Mouse (Mus musculus): ENCODE measurements at regions not wholly inside any gene's neighbourhood (a gene's known extent, or its start where the extent isn't known, plus 50 kb on each side); places are given as distances from the start of the nearest gene placed in this dataset.

DNA sequence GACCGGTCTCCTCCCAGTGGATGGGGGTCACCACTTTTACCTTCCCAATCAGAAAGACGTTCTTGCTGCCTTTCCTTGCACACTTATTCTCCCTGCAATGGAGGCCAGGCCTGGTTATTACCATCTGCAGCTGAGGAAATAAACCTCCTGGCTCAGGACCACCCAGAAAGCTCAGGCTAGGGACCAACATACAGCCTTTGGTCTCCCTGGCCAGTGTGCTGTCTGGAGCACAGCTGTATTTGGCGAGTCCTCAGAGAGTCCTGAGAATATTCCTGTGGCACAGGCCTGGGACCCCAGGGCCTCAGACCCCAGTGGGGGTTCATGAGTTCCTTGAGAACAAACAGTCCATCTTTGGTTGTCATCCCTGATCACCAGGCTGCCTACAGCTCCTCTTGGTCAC, 107.4 kb downstream of the Cd83 start:
- TF ChIP-seq CTCF (IDR thresholded peaks at IDR 0.05; ENCODE audit: control insufficient read depth, insufficient read depth, insufficient read length) (no peak), MYOD1 (IDR thresholded peaks at IDR 0.05; ENCODE audit: control insufficient read depth, insufficient read length, low read depth) (no peak), MAX (IDR thresholded peaks at IDR 0.05) (no peak)

All from C2C12 (cell line).